Mouse (Mus musculus) embryonic facial prominence, embryonic 11.5 days (tissue): ENCODE results near the gene Pacsin3. TPM values are rescaled to one million over a fixed set of nuclear protein-coding genes. Genes with fewer than 3 reads are reported as not detected.

Experiments used
- ATAC-seq: fragments of 200-750 bp; cut with Nextera tagmentation; replicated peaks from 2 replicates; pipeline ENCODE4 v1.8.0; 2017; ENCODE audit warnings: low read depth; ENCODE audit not compliant: insufficient number of reproducible peaks, low FRiP score, low TSS enrichment
- DNase-seq: peaks from one replicate; pipeline ENCODE4 v3.0.0-alpha.2; 2015; ENCODE audit warnings: low spot score
- H3K27ac ChIP-seq: fragments of 300-500 bp; sonication (generic); replicated peaks from 2 replicates; pipeline ENCODE4 v1.5.1; 2014; ENCODE audit warnings: mild to moderate bottlenecking, low read depth, low read length, control low read depth
- H3K27me3 ChIP-seq: fragments of 300-500 bp; sonication (generic); 2 replicates; pipeline ENCODE4 v1.6.1; 2014; ENCODE audit warnings: mild to moderate bottlenecking, low read length, moderate library complexity, mixed read lengths; ENCODE audit not compliant: control insufficient read depth, insufficient read depth
- H3K36me3 ChIP-seq: fragments of 300-500 bp; sonication (generic); replicated peaks from 2 replicates; pipeline ENCODE4 v1.6.1; 2014; ENCODE audit warnings: low read depth, mild to moderate bottlenecking, low read length, moderate library complexity, mixed read lengths; ENCODE audit not compliant: control insufficient read depth, insufficient read depth
- H3K4me1 ChIP-seq: fragments of 300-500 bp; sonication (generic); 2 replicates; pipeline ENCODE4 v1.6.1; 2014; ENCODE audit warnings: low read length, mixed read lengths; ENCODE audit not compliant: control insufficient read depth, insufficient read depth
- H3K4me2 ChIP-seq: fragments of 300-500 bp; sonication (generic); 2 replicates; pipeline ENCODE4 v1.6.1; 2014; ENCODE audit warnings: low read depth, mild to moderate bottlenecking, control low read depth, low read length, moderate library complexity
- H3K4me3 ChIP-seq: fragments of 300-500 bp; sonication (generic); 2 replicates; pipeline ENCODE4 v1.5.1; 2014; ENCODE audit warnings: low read depth, low read length, control low read depth
- H3K9ac ChIP-seq: fragments of 300-500 bp; sonication (generic); replicated peaks from 2 replicates; pipeline ENCODE4 v1.6.1; 2014; ENCODE audit warnings: mild to moderate bottlenecking, control low read depth, low read length
- H3K9me3 ChIP-seq: fragments of 300-500 bp; sonication (generic); replicated peaks from 2 replicates; pipeline ENCODE4 v1.6.1; 2016; ENCODE audit warnings: mild to moderate bottlenecking, low read length, inconsistent platforms, mixed read lengths; ENCODE audit not compliant: control insufficient read depth
- WGBS: fragments of 180-500 bp; shearing (Covaris S2); extraction: QIAGEN DNeasy Blood & Tissue Kit; methylation state at CpG from one replicate; pipeline ENCODE4 v1.1.7; 2014; 5-methylcytosine and 5-hydroxymethylcytosine counted together
- polyA plus RNA-seq: library from polyadenylated mRNA; unstranded; fragments of >200 nt; fragmentation: Nextera tagmentation; extraction: Ambion mirVana; gene quantifications from 2 replicates; pipeline ENCODE4 v1.2.1, GENCODE M21; 2014

Pacsin3 gene
- polyA plus RNA-seq, 1 experiment from 2014 or later, result 20.1 TPM

DNA sequence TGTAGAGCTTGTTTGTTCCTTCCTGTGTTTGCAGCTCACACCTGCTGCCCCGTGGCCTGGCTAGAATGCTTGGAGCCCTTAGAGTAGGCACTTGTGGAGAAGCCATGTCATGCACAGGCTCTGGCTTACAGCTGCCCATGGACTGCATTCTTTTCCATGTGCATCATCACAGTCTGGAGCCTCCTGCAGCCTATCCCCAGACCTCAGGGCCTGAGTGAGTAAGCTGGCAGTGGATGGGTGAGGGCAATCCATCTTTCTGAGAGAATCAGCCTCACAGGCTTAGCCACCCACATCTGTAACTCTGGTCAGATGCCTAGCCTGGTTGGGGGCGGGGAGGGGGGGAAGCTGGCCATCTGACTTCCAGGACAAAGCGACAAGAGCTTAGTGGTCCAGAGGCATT, 43.4 kb downstream of the Pacsin3 start:
- no peak overlapping the region for H3K27ac ChIP-seq

DNA sequence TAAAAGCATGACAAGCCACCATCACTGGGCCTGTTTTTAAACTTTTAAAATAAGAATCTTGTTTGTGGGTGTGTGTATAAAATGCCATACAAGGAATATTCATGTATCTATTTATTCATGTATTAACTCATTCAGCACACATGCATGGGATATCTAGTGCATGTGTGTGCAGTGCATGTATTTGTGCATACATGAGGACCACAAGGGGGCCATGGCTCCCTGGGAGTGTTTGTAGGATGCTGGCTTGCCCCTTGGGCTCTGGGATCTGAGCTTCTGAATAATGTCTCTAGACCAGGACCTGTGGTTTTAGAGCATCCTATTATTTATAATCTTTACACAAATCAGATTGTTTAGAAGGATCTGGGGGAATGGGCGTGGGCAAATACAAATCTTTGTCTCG, 45.0 kb downstream of the Pacsin3 start:
- no peaks in the 10 kb centered on the region for H3K27me3 ChIP-seq
- no peak overlapping the region for H3K27ac ChIP-seq
- H3K9me3 ChIP-seq, result no peaks in the 10 kb centered on the region
- H3K4me2 ChIP-seq, result no peak overlapping the region
- H3K36me3 ChIP-seq, result no peaks in the 10 kb centered on the region
- H3K4me1 ChIP-seq, result no peaks in the 10 kb centered on the region
- H3K4me3 ChIP-seq, result no peak overlapping the region
- ATAC-seq, result no peak
- no peak overlapping the region for H3K9ac ChIP-seq
- 91% methylated on average over 2 of the region's 2 CpGs for WGBS
- no peak for DNase-seq

More for the DNA sequence above, 43.4 kb downstream of the Pacsin3 start:
- 69% methylated on average over 3 of the region's 3 CpGs for WGBS
- DNase-seq (no peak), ATAC-seq (no peak; the same call in 1 of the 2 replicates)
- Histone ChIP-seq H3K27me3 (no peaks in the 10 kb centered on the region), H3K4me2 (no peak overlapping the region), H3K9me3 (no peaks in the 10 kb centered on the region), H3K9ac (no peak overlapping the region), H3K36me3 (no peaks in the 10 kb centered on the region), H3K4me3 (no peak overlapping the region), H3K4me1 (no peaks in the 10 kb centered on the region)

DNA sequence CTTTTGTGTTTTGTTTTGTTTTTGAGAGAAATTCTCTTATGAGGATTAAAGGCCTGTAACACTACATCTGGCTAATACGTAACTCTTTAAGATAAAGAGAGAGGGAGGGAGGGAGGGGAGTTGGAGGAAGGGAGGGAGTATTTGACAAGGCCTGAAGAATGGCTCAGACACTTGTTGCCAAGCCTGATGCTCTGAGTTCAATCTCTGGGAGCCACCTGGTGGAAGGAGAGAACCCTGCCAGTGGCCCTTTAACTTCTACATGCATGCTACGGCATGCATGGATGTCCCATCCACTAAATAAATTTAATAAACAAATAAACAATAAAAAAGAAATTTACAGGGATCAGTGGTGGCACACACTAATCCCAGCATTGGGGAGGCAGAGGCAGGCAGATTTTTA, 46.1 kb downstream of the Pacsin3 start:
- Histone ChIP-seq H3K27me3 (no peaks in the 10 kb centered on the region), H3K36me3 (no peaks in the 10 kb centered on the region), H3K9me3 (no peaks in the 10 kb centered on the region), H3K4me2 (no peak overlapping the region), H3K4me3 (no peak overlapping the region), H3K27ac (no peak overlapping the region), H3K4me1 (no peaks in the 10 kb centered on the region), H3K9ac (no peak overlapping the region)
- ATAC-seq (no peak), DNase-seq (no peak)
- 77% methylated on average over 2 of the region's 2 CpGs for WGBS

DNA sequence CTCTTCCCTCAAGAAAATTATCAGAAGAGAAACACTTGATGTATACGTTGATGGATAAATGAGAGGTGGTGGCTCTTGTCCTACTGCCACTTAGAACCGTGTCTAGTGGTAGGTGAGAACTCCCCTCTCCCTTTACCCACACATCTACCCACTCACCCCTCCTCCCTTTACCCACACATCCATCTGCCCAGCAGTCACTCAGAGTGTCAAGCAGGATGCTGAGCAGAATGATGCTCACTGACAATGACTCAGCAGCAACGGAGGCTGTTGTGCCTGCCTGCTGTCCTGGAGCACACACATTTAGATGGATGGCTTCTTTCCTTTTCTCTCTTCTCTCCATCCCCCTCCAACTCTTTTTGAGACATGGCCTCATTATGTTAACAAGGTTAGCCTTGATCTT, 47.1 kb downstream of the Pacsin3 start:
- H3K36me3 ChIP-seq, result no peaks in the 10 kb centered on the region
- H3K4me1 ChIP-seq, result no peaks in the 10 kb centered on the region
- no peaks in the 10 kb centered on the region for H3K9me3 ChIP-seq
- no peak for ATAC-seq
- H3K27ac ChIP-seq, result no peak overlapping the region
- H3K27me3 ChIP-seq, result no peaks in the 10 kb centered on the region
- no peak overlapping the region for H3K4me3 ChIP-seq
- DNase-seq, result no peak
- no peak overlapping the region for H3K9ac ChIP-seq
- H3K4me2 ChIP-seq, result no peak overlapping the region
- 72% methylated on average over 3 of the region's 3 CpGs for WGBS

- 91% methylated on average over 9 of the region's 9 CpGs for WGBS
Observed at GRCm38 (mm10) chr2:91305926-91306325, 50.2 kb downstream of the Pacsin3 start.

DNA sequence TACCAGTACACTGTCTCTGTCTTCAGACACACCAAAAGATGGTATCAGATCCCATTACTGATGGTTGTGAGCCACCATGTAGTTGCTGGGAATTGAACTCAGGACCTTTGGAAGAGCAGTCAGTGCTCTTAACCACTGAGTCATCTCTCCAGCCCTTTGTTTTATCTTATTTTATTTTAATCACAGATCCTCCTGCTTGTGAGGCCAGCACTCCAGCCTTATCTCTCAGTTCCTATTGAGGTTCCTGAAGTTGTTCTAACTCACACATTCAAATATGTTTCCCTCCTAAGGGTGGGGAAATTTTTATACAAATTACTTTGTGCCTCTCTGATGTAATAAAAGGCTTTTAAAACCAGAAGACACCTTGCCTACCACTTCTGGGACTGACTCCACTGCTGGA, 50.8 kb downstream of the Pacsin3 start:
- no peaks in the 10 kb centered on the region for H3K36me3 ChIP-seq
- no peak for DNase-seq
- H3K9me3 ChIP-seq, result no peaks in the 10 kb centered on the region
- ATAC-seq, result no peak
- no peak overlapping the region for H3K27ac ChIP-seq
- no peaks in the 10 kb centered on the region for H3K27me3 ChIP-seq
- no peak overlapping the region for H3K9ac ChIP-seq
- H3K4me3 ChIP-seq, result no peak overlapping the region
- peaks cover 2% of the 10 kb centered on the region; the same call in 1 of the 2 replicates for H3K4me1 ChIP-seq
- H3K4me2 ChIP-seq, result no peak overlapping the region

More at GRCm38 (mm10) chr2:91305926-91306325, 50.2 kb downstream of the Pacsin3 start:
- Histone ChIP-seq H3K27me3 (no peaks in the 10 kb centered on the region), H3K4me3 (no peak overlapping the region), H3K4me1 (peaks cover 2% of the 10 kb centered on the region; the same call in 1 of the 2 replicates), H3K27ac (no peak overlapping the region), H3K9ac (no peak overlapping the region), H3K9me3 (no peaks in the 10 kb centered on the region), H3K36me3 (no peaks in the 10 kb centered on the region), H3K4me2 (no peak overlapping the region)
- ATAC-seq (no peak), DNase-seq (no peak)

- DNase-seq, result peak; percentile 70
- WGBS, result 24% methylated on average over 5 of the region's 5 CpGs
- no peak overlapping the region for H3K27ac ChIP-seq
Observed at GRCm38 (mm10) chr2:91308680-91309079, 52.9 kb downstream of the Pacsin3 start.

DNA sequence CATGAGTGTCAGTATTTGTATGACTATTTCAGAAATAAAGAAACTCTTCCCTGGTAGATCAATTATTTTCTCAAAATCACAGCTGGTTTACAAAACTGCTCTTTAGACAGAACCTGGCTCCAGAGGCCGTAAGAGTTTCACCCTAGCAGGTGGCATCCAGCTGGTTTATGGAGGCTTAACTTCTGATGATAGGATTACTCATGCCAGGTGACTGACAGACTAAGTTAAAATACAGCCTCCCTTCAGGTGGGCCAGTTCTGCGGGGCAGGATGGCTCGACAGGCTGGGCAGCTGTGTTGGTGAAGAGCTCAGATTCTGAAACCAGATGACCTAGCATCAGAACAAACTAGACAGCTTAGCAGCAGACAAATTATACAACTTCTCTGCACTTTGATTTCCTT, 53.8 kb downstream of the Pacsin3 start:
- ATAC-seq (no peak), DNase-seq (no peak)
- Histone ChIP-seq H3K9me3 (no peaks in the 10 kb centered on the region), H3K4me2 (no peak overlapping the region), H3K27ac (no peak overlapping the region), H3K4me3 (no peak overlapping the region), H3K36me3 (no peaks in the 10 kb centered on the region), H3K4me1 (peaks cover 2% of the 10 kb centered on the region; the same call in 1 of the 2 replicates), H3K27me3 (no peaks in the 10 kb centered on the region), H3K9ac (no peak overlapping the region)
- 53% methylated on average over 3 of the region's 3 CpGs for WGBS

More at GRCm38 (mm10) chr2:91308680-91309079, 52.9 kb downstream of the Pacsin3 start:
- Histone ChIP-seq H3K9ac (no peak overlapping the region), H3K36me3 (no peaks in the 10 kb centered on the region), H3K27me3 (no peaks in the 10 kb centered on the region), H3K4me2 (no peak overlapping the region), H3K4me3 (no peak overlapping the region), H3K9me3 (no peaks in the 10 kb centered on the region), H3K4me1 (peaks cover 2% of the 10 kb centered on the region; the same call in 1 of the 2 replicates)
- no peak for ATAC-seq
